Mouse (Mus musculus) spleen, adult 2 months (tissue): ENCODE data around the gene Zscan12. TPM values are rescaled to one million over a fixed set of nuclear protein-coding genes. Genes with fewer than 3 reads are reported as not detected.

ENCODE experiments used
- DNase-seq, 2 experiments: peaks; one replicate each; pipeline versions ENCODE4 v3.0.0 to v3.0.0-alpha.2; 2012 to 2021; ENCODE audit warnings: low spot score in 2 of 2, low read depth in 1 of 2
- H3K27ac ChIP-seq: fragments of 200-500 bp; 2 replicates; pipeline ENCODE4 v1.5.1; 2012; ENCODE audit warnings: low read length, inconsistent platforms; ENCODE audit not compliant: insufficient read depth
- H3K27me3 ChIP-seq: fragments of 200-500 bp; 2 replicates; pipeline ENCODE4 v1.6.1; 2012; ENCODE audit warnings: mild to moderate bottlenecking, moderate library complexity, low read length, inconsistent platforms; ENCODE audit not compliant: control insufficient read depth, insufficient read depth
- H3K36me3 ChIP-seq: fragments of 200-500 bp; 2 replicates; pipeline ENCODE4 v1.6.1; 2012; ENCODE audit warnings: mild to moderate bottlenecking, low read length, inconsistent platforms; ENCODE audit not compliant: control insufficient read depth, insufficient read depth
- H3K4me1 ChIP-seq: fragments of 200-500 bp; 2 replicates; pipeline ENCODE4 v1.6.1; 2011; ENCODE audit warnings: inconsistent platforms; ENCODE audit not compliant: control insufficient read depth, insufficient read depth, insufficient read length
- H3K4me3 ChIP-seq: fragments of 200-500 bp; 2 replicates; pipeline ENCODE4 v1.5.1; 2011; ENCODE audit warnings: mild to moderate bottlenecking, inconsistent platforms; ENCODE audit not compliant: insufficient read depth, insufficient read length; ENCODE audit errors: extremely low read depth
- CTCF ChIP-seq: fragments of 200-500 bp; IDR thresholded peaks from 2 replicates; pipeline ENCODE4 v1.5.1; 2011; ENCODE audit warnings: mild to moderate bottlenecking, inconsistent platforms; ENCODE audit not compliant: insufficient read depth, insufficient read length, insufficient replicate concordance; ENCODE audit errors: extremely low read depth
- POLR2A ChIP-seq: fragments of 200-500 bp; IDR thresholded peaks from 2 replicates; pipeline ENCODE4 v1.6.1; 2011; ENCODE audit warnings: low read depth, low read length, inconsistent platforms
- WGBS: fragments of 180-500 bp; shearing (Covaris S2); methylation state at CpG from one replicate; pipeline ENCODE4 v1.1.7; 2018; 5-methylcytosine and 5-hydroxymethylcytosine counted together
- polyA plus RNA-seq: library from polyadenylated mRNA; depleted of rRNA; stranded (reverse); fragments of >200 nt; gene quantifications from 2 replicates; pipeline ENCODE4 v1.2.3, GENCODE M21; 2012

Zscan12 gene
- polyA plus RNA-seq, 1 experiment = 0.62 TPM

DNA sequence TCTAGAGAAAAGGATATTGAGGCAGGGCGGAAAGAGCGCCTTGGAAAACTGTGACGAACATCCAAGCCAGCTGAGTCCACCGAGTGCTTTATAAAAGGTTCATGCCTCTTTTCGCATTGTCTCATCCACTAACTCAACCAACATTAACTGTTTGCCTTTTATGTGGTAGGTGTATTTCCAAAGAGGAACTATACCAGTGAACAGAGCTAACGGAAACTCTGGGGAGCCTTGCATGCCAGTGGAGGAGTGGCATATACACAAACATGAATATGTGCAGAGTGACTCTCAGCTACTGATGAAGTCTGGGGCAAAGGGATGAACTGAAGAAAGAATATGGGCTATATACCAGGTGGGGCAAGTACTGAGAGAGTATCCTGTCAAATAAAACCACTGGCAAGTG is 39.2 kb upstream of the Zscan12 start:
- no peak for DNase-seq
- peaks cover 8% of the 10 kb centered on the region for H3K27me3 ChIP-seq
- no peak for TF ChIP-seq POLR2A
- TF ChIP-seq CTCF = no peak

DNA sequence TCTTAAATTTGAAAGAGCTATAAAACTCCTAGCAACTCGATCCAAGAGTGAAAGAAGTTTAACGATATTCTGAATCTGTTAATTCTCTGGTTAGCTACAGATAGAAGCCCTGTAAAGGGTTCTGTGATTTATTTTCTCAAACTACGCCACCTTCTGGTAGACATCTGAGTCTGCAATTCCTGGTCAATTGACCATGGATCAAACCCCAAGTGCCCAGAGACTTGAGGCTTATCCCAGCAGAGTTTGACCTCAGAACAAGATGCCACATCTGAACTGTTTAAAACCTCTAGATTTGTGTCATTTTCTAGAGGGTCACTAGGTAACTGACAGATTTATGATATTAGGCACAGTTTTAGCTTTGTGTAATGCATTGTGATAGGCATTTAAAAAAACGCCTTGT is 36.4 kb upstream of the Zscan12 start:
- no peak overlapping the region; the same call in 1 of the 2 replicates for H3K4me3 ChIP-seq
- no peaks in the 10 kb centered on the region; the same call in 1 of the 2 replicates for H3K4me1 ChIP-seq
- TF ChIP-seq CTCF (no peak), POLR2A (no peak)
- no peak for DNase-seq
- peaks cover 8% of the 10 kb centered on the region for H3K27me3 ChIP-seq
- no peaks in the 10 kb centered on the region for H3K36me3 ChIP-seq
- H3K27ac ChIP-seq = no peak overlapping the region
- 11% methylated on average over 4 of the region's 4 CpGs for WGBS

More for the DNA sequence above, 39.2 kb upstream of the Zscan12 start:
- H3K4me3 ChIP-seq = no peak overlapping the region
- WGBS = 27% methylated on average over 6 of the region's 6 CpGs
- H3K4me1 ChIP-seq = no peaks in the 10 kb centered on the region; the same call in 1 of the 2 replicates
- no peak overlapping the region for H3K27ac ChIP-seq
- H3K36me3 ChIP-seq = no peaks in the 10 kb centered on the region

DNA sequence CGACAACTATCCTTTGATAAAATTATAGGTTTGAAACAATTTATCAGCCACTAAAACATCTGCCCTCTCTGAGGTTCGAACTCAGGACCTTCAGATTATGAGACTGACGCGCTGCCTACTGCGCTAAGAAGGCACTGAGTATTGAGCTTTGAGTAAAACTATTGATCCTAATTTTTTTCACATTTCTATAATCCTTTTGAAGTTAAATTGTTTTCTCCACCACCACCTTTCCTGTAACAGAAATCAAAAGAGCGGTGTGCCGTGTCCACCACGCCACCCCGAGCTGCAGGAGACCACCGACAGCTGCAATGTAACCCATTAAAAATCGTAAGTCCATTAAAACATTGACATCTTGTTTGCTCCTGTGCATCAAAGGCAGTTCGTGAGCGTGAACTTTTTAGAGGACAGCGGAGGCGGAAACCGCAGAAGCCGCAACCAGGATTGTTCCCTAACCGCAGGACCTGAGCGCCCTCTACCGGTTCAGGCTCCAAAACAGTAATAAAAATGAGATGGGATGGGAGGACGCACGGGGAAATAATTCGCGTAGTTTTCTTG is 35.9 kb upstream of the Zscan12 start:
- Histone ChIP-seq H3K27me3 (peaks cover 8% of the 10 kb centered on the region), H3K4me1 (no peaks in the 10 kb centered on the region; the same call in 1 of the 2 replicates), H3K27ac (no peak overlapping the region), H3K4me3 (peak overlapping the region; percentile 42), H3K36me3 (no peaks in the 10 kb centered on the region)
- 2% methylated on average over 24 of the region's 24 CpGs for WGBS
- peak in 1 of 2 experiments; percentile 12 for DNase-seq
- TF ChIP-seq CTCF = peak; percentile 38; the same call in 1 of the 2 replicates
- no peak for TF ChIP-seq POLR2A

DNA sequence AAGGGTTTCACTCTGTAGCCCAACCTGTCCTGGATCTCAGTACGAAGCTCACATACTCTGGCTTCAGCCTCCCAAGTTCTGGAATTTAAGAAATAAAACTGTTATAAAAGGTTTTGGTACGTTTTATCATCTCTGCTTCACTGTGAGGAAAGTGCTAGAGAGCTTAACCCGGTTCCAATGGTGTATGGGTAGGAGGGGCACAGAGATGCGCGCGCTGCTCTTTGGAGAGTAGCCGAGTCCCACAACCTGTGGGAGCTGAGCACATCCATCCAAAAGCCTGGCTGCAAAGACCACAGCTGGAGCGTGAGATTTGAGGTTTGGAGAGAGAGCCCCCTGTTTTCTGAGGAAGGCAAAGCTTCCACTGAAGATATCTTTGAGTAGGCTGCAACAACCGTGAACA is 35.2 kb upstream of the Zscan12 start:
- DNase-seq = no peak
- H3K36me3 ChIP-seq = no peaks in the 10 kb centered on the region
- H3K27ac ChIP-seq = no peak overlapping the region
- TF ChIP-seq CTCF (no peak), POLR2A (no peak)
- 6% methylated on average over 9 of the region's 9 CpGs for whole genome bisulfite sequencing
- H3K4me1 ChIP-seq = no peaks in the 10 kb centered on the region; the same call in 1 of the 2 replicates
- no peak overlapping the region for H3K4me3 ChIP-seq
- H3K27me3 ChIP-seq = peaks cover 8% of the 10 kb centered on the region

DNA sequence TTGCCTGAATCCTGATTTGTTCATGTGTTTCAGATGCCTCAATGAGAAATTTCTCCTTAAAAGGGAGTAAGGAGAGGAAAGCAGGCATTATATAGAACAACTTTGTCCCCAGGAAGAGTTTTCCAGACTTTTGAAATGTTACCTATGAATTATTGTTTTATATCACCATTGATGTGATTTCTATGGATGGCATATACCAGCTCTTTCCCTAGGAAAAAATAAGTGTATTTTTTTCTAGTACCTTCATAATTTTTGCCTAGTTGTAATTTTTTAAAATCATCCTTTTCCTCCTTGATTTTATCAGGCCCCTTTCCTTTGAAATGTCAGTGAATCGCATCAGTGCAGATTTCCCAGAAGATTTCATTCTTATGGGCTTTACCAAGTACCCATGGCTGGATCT is 16.0 kb upstream of the Zscan12 start, which contains the start of gene Olfr1367:
Gene Olfr1367 (plus strand): TSS at position 301 of the 400 bp plus-strand sequence.
- no peaks in the 10 kb centered on the region; the same call in 1 of the 2 replicates for H3K27me3 ChIP-seq
- H3K4me1 ChIP-seq = no peaks in the 10 kb centered on the region
- no peak for TF ChIP-seq POLR2A
- TF ChIP-seq CTCF = no peak
- H3K36me3 ChIP-seq = no peaks in the 10 kb centered on the region
- WGBS = 81% methylated on average over 1 of the region's 1 CpGs
- H3K27ac ChIP-seq = no peak within 1 kb of the TSS
- no peak for DNase-seq
- H3K4me3 ChIP-seq = no peak within 1 kb of the TSS

DNA sequence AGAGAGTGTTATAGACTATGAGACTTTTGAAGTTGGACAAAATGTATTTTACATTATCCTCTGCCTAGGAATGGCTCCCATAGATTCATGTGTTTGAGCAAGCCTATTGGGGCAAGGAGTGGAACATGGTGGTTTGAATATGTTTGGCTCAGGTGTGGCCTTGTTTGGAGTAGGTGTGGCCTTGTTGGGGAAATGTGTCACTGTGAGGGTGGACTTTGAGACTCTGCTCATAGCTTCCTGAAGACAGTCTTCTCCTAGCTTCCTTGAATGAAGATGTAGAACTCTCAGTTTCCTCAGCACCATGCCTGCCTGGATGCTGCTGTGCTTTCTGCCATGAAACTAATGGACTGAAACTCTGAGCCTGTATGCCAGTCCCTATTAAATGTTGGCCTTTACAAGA is 12.0 kb upstream of the Zscan12 start:
- DNase-seq = no peak
- no peak overlapping the region for H3K27ac ChIP-seq
- H3K4me3 ChIP-seq = no peak overlapping the region
- no peaks in the 10 kb centered on the region for H3K4me1 ChIP-seq
- no peaks in the 10 kb centered on the region for H3K27me3 ChIP-seq
- H3K36me3 ChIP-seq = no peaks in the 10 kb centered on the region
- TF ChIP-seq CTCF (no peak), POLR2A (no peak)

DNA sequence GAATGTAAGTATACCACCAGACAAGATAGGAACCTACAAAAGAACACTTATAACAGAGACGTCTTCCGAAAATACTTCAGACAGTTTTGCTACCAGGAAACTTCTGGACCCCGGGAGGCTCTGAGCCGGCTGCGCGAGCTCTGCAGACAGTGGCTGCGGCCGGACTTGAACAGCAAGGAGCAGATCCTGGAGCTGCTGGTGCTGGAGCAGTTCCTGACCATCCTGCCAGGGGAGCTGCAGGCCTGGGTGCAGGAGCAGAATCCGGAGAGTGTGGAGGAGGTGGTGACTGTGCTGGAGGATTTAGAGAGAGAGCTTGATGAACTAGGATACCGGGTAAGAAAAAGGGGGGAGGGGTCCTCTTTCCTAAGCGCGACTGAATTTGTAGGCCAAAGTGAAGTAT is 1.1 kb downstream of the Zscan12 start:
- H3K4me3 ChIP-seq = no peak overlapping the region; the same call in 1 of the 2 replicates

More for the DNA sequence above, 1.1 kb downstream of the Zscan12 start:
- H3K27me3 ChIP-seq = no peaks in the 10 kb centered on the region
- H3K4me1 ChIP-seq = no peaks in the 10 kb centered on the region
- no peak for DNase-seq
- TF ChIP-seq POLR2A (no peak), CTCF (no peak)
- no peak overlapping the region for H3K27ac ChIP-seq
- H3K36me3 ChIP-seq = peaks cover 2% of the 10 kb centered on the region; the same call in 1 of the 2 replicates
- 87% methylated on average over 12 of the region's 12 CpGs for WGBS
